Mouse (Mus musculus): ENCODE measurements at regions not wholly inside any gene's neighbourhood (a gene's known extent, or its start where the extent isn't known, plus 50 kb on each side); places are given as distances from the start of the nearest gene placed in this dataset.
"Not testable (repeated sequence)": the region's sequence is repeated elsewhere in the genome, so short reads cannot be mapped to it uniquely, and the experiment has no call there.

- TF ChIP-seq GATA1 (IDR thresholded peaks at IDR 0.05; ENCODE audit: borderline replicate concordance, low read length); FLI1 (IDR thresholded peaks at IDR 0.05; ENCODE audit: low read length): not testable (repeated sequence)
These were observed 956.1 kb upstream of the Zfp386 start for GRCm38 (mm10) chr12:115091460-115091859.
